Mouse (Mus musculus) embryo, embryonic 10.5 days (tissue): Measurements from ENCODE around the gene Eif3j1.
"Not testable (repeated sequence)": the region's sequence is repeated elsewhere in the genome, so short reads cannot be mapped to it uniquely, and the experiment has no call there.

Experiments used
- DNase-seq: peaks from one replicate; pipeline ENCODE4 v3.0.0-alpha.2; 2015; ENCODE audit warnings: low spot score

The Eif3j1 gene

GRCm38 (mm10) chr2:122027862-122028755, at the start of gene Eif3j1:
TSS of gene Eif3j1 (plus strand) at chr2:122028546.
- peak; percentile 95 for DNase-seq

- peak; percentile 30 for DNase-seq
These were observed 32.6 kb upstream of the Eif3j1 start for GRCm38 (mm10) chr2:121995738-121996137.

- DNase-seq, result no peak
These were observed 19.5 kb upstream of the Eif3j1 start for GRCm38 (mm10) chr2:122008832-122009231.

- DNase-seq, result no peak
These were observed 16.9 kb upstream of the Eif3j1 start for GRCm38 (mm10) chr2:122011441-122011840.

GRCm38 (mm10) chr2:122018705-122019104, 9.6 kb upstream of the Eif3j1 start:
- DNase-seq, result no peak

- DNase-seq, result no peak
These were observed 6.1 kb upstream of the Eif3j1 start for GRCm38 (mm10) chr2:122022284-122022683.

- DNase-seq, result not testable (repeated sequence)
These were observed 1.3 kb upstream of the Eif3j1 start for GRCm38 (mm10) chr2:122027091-122027490.

GRCm38 (mm10) chr2:122028756-122029700, 682 bp downstream of the Eif3j1 start:
- peak; percentile 58 for DNase-seq

- DNase-seq, result no peak
These were observed 3.6 kb downstream of the Eif3j1 start for GRCm38 (mm10) chr2:122031970-122032369.

GRCm38 (mm10) chr2:122036064-122036463, 7.7 kb downstream of the Eif3j1 start:
- DNase-seq, result no peak

GRCm38 (mm10) chr2:122043926-122044325, 15.6 kb downstream of the Eif3j1 start:
- no peak for DNase-seq

- DNase-seq, result no peak
These were observed 31.2 kb downstream of the Eif3j1 start for GRCm38 (mm10) chr2:122059365-122060115.

GRCm38 (mm10) chr2:122065200-122065969, 37.0 kb downstream of the Eif3j1 start:
- peak; percentile 39 for DNase-seq

- DNase-seq, result no peak
These were observed 37.9 kb downstream of the Eif3j1 start for GRCm38 (mm10) chr2:122066241-122066640.

GRCm38 (mm10) chr2:122069144-122069912, 41.0 kb downstream of the Eif3j1 start:
- DNase-seq, result no peak

GRCm38 (mm10) chr2:122069922-122070321, 41.6 kb downstream of the Eif3j1 start:
- peak; percentile 71 for DNase-seq

- no peak for DNase-seq
These were observed 53.5 kb downstream of the Eif3j1 start for GRCm38 (mm10) chr2:122081728-122082456.

- DNase-seq, result no peak
These were observed 58.1 kb downstream of the Eif3j1 start for GRCm38 (mm10) chr2:122086446-122086845.

GRCm38 (mm10) chr2:122093844-122094243, 65.5 kb downstream of the Eif3j1 start:
- no peak for DNase-seq

GRCm38 (mm10) chr2:122097686-122098085, 69.3 kb downstream of the Eif3j1 start:
- DNase-seq, result not testable (repeated sequence)
